Mouse (Mus musculus): Measurements from ENCODE around the gene Hoxa7.

- TF ChIP-seq CTCF (IDR thresholded peaks at IDR 0.05; ENCODE audit: low read depth) (no peak), EP300 (optimal IDR thresholded peaks at IDR 0.05) (no peak)
Measured at GRCm38 (mm10) chr6:52172501-52172900, 49.2 kb downstream of the Hoxa7 start.
